Mouse (Mus musculus) thymus, postnatal 10 days (tissue): ENCODE measurements around the gene Bspry.
"Not testable (repeated sequence)": the region's sequence is repeated elsewhere in the genome, so short reads cannot be mapped to it uniquely, and the experiment has no call there.

Source experiments
- DNase-seq, 2 experiments: peaks; one replicate each; pipeline ENCODE4 v3.0.0; 2021; ENCODE audit warnings: low spot score in 2 of 2

The Bspry gene

GRCm38 (mm10) chr4:62479937-62480708, at the start of gene Bspry:
Gene Bspry (plus strand): TSS chr4:62480053.
- DNase-seq = peak; percentile 44 to 61

GRCm38 (mm10) chr4:62430678-62431077, 49.2 kb upstream of the Bspry start:
- no peak for DNase-seq

GRCm38 (mm10) chr4:62431522-62431921, 48.3 kb upstream of the Bspry start:
- DNase-seq = no peak

- DNase-seq = no peak
These were observed 45.6 kb upstream of the Bspry start for GRCm38 (mm10) chr4:62433939-62434870.

- no peak for DNase-seq
These were observed 44.8 kb upstream of the Bspry start, which contains the start of gene Rnf183 for GRCm38 (mm10) chr4:62435081-62435480. Gene Rnf183 (minus strand): TSS chr4:62435252.

GRCm38 (mm10) chr4:62437256-62437778, 42.5 kb upstream of the Bspry start:
- no peak for DNase-seq

- no peak for DNase-seq
These were observed 42.0 kb upstream of the Bspry start for GRCm38 (mm10) chr4:62437871-62438270.

GRCm38 (mm10) chr4:62439793-62440192, 40.1 kb upstream of the Bspry start:
- DNase-seq = no peak

- no peak for DNase-seq
These were observed 39.3 kb upstream of the Bspry start for GRCm38 (mm10) chr4:62440544-62440943.

- DNase-seq = no peak
These were observed 38.9 kb upstream of the Bspry start for GRCm38 (mm10) chr4:62440986-62441385.

- peak; percentile 27 to 49 for DNase-seq
These were observed 24.9 kb upstream of the Bspry start for GRCm38 (mm10) chr4:62454995-62455394.

- DNase-seq = no peak
These were observed 20.8 kb upstream of the Bspry start for GRCm38 (mm10) chr4:62459081-62459480.

GRCm38 (mm10) chr4:62460348-62460747, 19.5 kb upstream of the Bspry start:
- DNase-seq = no peak

- DNase-seq = no peak
These were observed 16.7 kb upstream of the Bspry start for GRCm38 (mm10) chr4:62463124-62463523.

- no peak for DNase-seq
These were observed 11.7 kb upstream of the Bspry start for GRCm38 (mm10) chr4:62468158-62468557.

GRCm38 (mm10) chr4:62470598-62471051, 9.2 kb upstream of the Bspry start, which contains the start of gene Wdr31:
Gene Wdr31 (minus strand): TSS chr4:62470896.
- peak; percentile 68 to 80 for DNase-seq

GRCm38 (mm10) chr4:62472071-62472470, 7.8 kb upstream of the Bspry start:
- no peak for DNase-seq

GRCm38 (mm10) chr4:62475131-62475530, 4.7 kb upstream of the Bspry start:
- peak; percentile 21 to 22 for DNase-seq

- DNase-seq = peak; percentile 20 to 49
These were observed 4.1 kb upstream of the Bspry start for GRCm38 (mm10) chr4:62475793-62476192.

GRCm38 (mm10) chr4:62477542-62478244, 2.2 kb upstream of the Bspry start:
- DNase-seq = no peak

- not testable (repeated sequence) for DNase-seq
These were observed 288 bp upstream of the Bspry start for GRCm38 (mm10) chr4:62479593-62479936.
